Comparison of ENCODE assay signal across 32 mouse cellular contexts in genomic region chr14:10485798-10486197, GRCm38 (mm10).
"Had no signal": no experiment of that assay in that cellular context is flagged by ENCODE, and none has a peak within 500 bp of the region (broad histone marks: within the 10 kb centered on the region; RNA-seq: fewer than 3 reads in every experiment).

No protein-coding gene starts in this region.

- H3K27me3 ChIP-seq: heart, embryonic 13.5 days; heart, embryonic 15.5 days; hindbrain, embryonic 12.5 days; hindbrain, embryonic 13.5 days; hindbrain, embryonic 15.5 days; intestine, embryonic 15.5 days; kidney, embryonic 15.5 days had no signal

- DNase-seq: heart, postnatal 10 days; heart, postnatal 14 days; heart, postnatal 36 days; heart, postnatal 4 days; kidney, adult 11 months; kidney, adult 18-20 months; kidney, adult 2 months; kidney, adult 8-10 months; kidney, adult 9 months; kidney, postnatal 10 days; kidney, postnatal 14 days; kidney, postnatal 25 days; kidney, postnatal 4 days; layer of hippocampus, adult 9-11 months; layer of hippocampus, postnatal 36 days had no signal

- H3K4me2 ChIP-seq: heart, embryonic 13.5 days; heart, embryonic 15.5 days; hindbrain, embryonic 12.5 days; hindbrain, embryonic 13.5 days; hindbrain, embryonic 14.5 days; hindbrain, embryonic 15.5 days; intestine, embryonic 15.5 days; kidney, embryonic 15.5 days had no signal

- H3K36me3 ChIP-seq: heart, embryonic 13.5 days; heart, embryonic 15.5 days; hindbrain, embryonic 10.5 days; hindbrain, embryonic 12.5 days; hindbrain, embryonic 13.5 days; hindbrain, embryonic 15.5 days; intestine, embryonic 15.5 days; kidney, embryonic 15.5 days had no signal

- H3K27ac ChIP-seq: heart, embryonic 13.5 days; heart, embryonic 15.5 days; hindbrain, embryonic 10.5 days; hindbrain, embryonic 12.5 days; hindbrain, embryonic 13.5 days; hindbrain, embryonic 14.5 days; hindbrain, embryonic 15.5 days; hindbrain, postnatal 0 days; intestine, embryonic 15.5 days; kidney, embryonic 15.5 days; kidney, postnatal 0 days; layer of hippocampus, adult 2 months; left cerebral cortex, adult 2 months had no signal

- H3K9me3 ChIP-seq: heart, embryonic 13.5 days; heart, embryonic 15.5 days; hindbrain, embryonic 10.5 days; hindbrain, embryonic 12.5 days; hindbrain, embryonic 13.5 days; hindbrain, embryonic 15.5 days; intestine, embryonic 15.5 days; kidney, embryonic 15.5 days had no signal

- H3K4me3 ChIP-seq: heart, embryonic 13.5 days; heart, embryonic 15.5 days; hindbrain, embryonic 10.5 days; hindbrain, embryonic 12.5 days; hindbrain, embryonic 13.5 days; hindbrain, embryonic 15.5 days; intestine, embryonic 15.5 days; kidney, embryonic 15.5 days; layer of hippocampus, adult 2 months; left cerebral cortex, adult 2 months had no signal

- H3K4me1 ChIP-seq: heart, embryonic 13.5 days; heart, embryonic 15.5 days; hindbrain, embryonic 10.5 days; hindbrain, embryonic 12.5 days; hindbrain, embryonic 13.5 days; hindbrain, embryonic 15.5 days; intestine, embryonic 15.5 days; kidney, embryonic 15.5 days had no signal

- H3K9ac ChIP-seq: heart, embryonic 13.5 days; heart, embryonic 15.5 days; hindbrain, embryonic 12.5 days; hindbrain, embryonic 13.5 days; hindbrain, embryonic 14.5 days; hindbrain, embryonic 15.5 days; intestine, embryonic 15.5 days; kidney, embryonic 15.5 days had no signal

- ATAC-seq: hindbrain, embryonic 16.5 days; hindbrain, postnatal 0 days; inflammation-experienced regulatory T-cells, adult 6 months; intestine, embryonic 15.5 days; intestine, embryonic 16.5 days; intestine, postnatal 0 days had no signal
